Mouse (Mus musculus): ENCODE measurements around the gene Aoc3. TPM values are rescaled to one million over a fixed set of nuclear protein-coding genes. Genes with fewer than 3 reads are reported as not detected.
"Not testable (repeated sequence)": the region's sequence is repeated elsewhere in the genome, so short reads cannot be mapped to it uniquely, and the experiment has no call there.

The Aoc3 gene
- total and polyA plus RNA-seq, 2 experiments from 2014 or later = 0.16 to 0.47 TPM

DNA sequence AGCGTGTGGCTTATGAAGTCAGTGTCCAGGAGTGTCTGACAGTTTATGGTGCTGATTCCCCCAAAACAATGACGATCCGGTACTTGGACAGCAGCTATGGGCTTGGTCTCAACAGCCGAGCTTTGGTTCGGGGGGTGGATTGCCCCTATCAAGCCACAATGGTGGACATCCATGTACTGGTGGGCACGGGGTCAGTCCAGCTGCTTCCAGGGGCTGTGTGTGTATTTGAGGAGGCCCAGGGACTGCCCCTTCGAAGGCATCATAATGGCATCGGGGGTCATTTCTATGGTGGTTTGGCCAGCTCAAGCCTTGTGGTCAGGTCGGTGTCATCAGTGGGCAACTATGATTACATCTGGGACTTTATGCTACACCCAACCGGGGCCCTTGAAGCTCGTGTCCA is 4.3 kb upstream of the Aoc3 start:
- no peaks in the 10 kb centered on the region for H3K27me3 ChIP-seq (ENCODE audit: insufficient read depth, low read length)
- TF ChIP-seq CTCF (IDR thresholded peaks at IDR 0.05; ENCODE audit: low read depth) = no peak
- WGBS = 88% methylated on average over 11 of the region's 11 CpGs
- H3K4me1 ChIP-seq (ENCODE audit: insufficient read depth, low read length) = no peaks in the 10 kb centered on the region
- H3K4me3 ChIP-seq (ENCODE audit: low read length) = no peak overlapping the region
- no peak overlapping the region for H3K4me2 ChIP-seq (ENCODE audit: low read depth, low read length)
- DNase-seq (ENCODE audit: low spot score) = no peak
- H3K9ac ChIP-seq (replicated peaks; ENCODE audit: low read length) = no peak overlapping the region
- no peak for ATAC-seq
- H3K9me3 ChIP-seq (ENCODE audit: low read length) = no peaks in the 10 kb centered on the region
- H3K36me3 ChIP-seq (ENCODE audit: insufficient read depth, low read length) = peaks cover 35% of the 10 kb centered on the region
- no peak overlapping the region for H3K27ac ChIP-seq

- Histone ChIP-seq H3K27ac (no peak overlapping the region), H3K4me3 (ENCODE audit: low read length) (no peak overlapping the region), H3K4me2 (ENCODE audit: low read depth, low read length) (no peak overlapping the region), H3K27me3 (ENCODE audit: insufficient read depth, low read length) (no peaks in the 10 kb centered on the region), H3K9me3 (ENCODE audit: low read length) (no peaks in the 10 kb centered on the region), H3K4me1 (ENCODE audit: insufficient read depth, low read length) (no peaks in the 10 kb centered on the region), H3K36me3 (ENCODE audit: insufficient read depth, low read length) (peaks cover 23% of the 10 kb centered on the region; the same call in 1 of the 2 replicates), H3K9ac (replicated peaks; ENCODE audit: low read length) (no peak overlapping the region)
- DNase-seq (ENCODE audit: low spot score) = no peak
- no peak for ATAC-seq
- no peak for TF ChIP-seq CTCF (IDR thresholded peaks at IDR 0.05; ENCODE audit: low read depth)
- WGBS = 44% methylated on average over 3 of the region's 3 CpGs
Measured at GRCm38 (mm10) chr11:101327311-101327710, 3.1 kb upstream of the Aoc3 start.

GRCm38 (mm10) chr11:101328941-101329635 is 1.3 kb upstream of the Aoc3 start:
- H3K36me3 ChIP-seq (ENCODE audit: insufficient read depth, low read length) = peaks cover 14% of the 10 kb centered on the region; the same call in 1 of the 2 replicates
- no peak for ATAC-seq
- H3K9me3 ChIP-seq (ENCODE audit: low read length) = no peaks in the 10 kb centered on the region
- no peaks in the 10 kb centered on the region for H3K4me1 ChIP-seq (ENCODE audit: insufficient read depth, low read length)
- no peak overlapping the region for H3K9ac ChIP-seq (replicated peaks; ENCODE audit: low read length)
- peak; percentile 17 for DNase-seq (ENCODE audit: low spot score)
- 63% methylated on average over 6 of the region's 6 CpGs for WGBS
- no peak overlapping the region for H3K4me3 ChIP-seq (ENCODE audit: low read length)
- no peaks in the 10 kb centered on the region for H3K27me3 ChIP-seq (ENCODE audit: insufficient read depth, low read length)
- no peak overlapping the region for H3K4me2 ChIP-seq (ENCODE audit: low read depth, low read length)
- H3K27ac ChIP-seq = no peak overlapping the region
- TF ChIP-seq CTCF (IDR thresholded peaks at IDR 0.05; ENCODE audit: low read depth) = no peak

DNA sequence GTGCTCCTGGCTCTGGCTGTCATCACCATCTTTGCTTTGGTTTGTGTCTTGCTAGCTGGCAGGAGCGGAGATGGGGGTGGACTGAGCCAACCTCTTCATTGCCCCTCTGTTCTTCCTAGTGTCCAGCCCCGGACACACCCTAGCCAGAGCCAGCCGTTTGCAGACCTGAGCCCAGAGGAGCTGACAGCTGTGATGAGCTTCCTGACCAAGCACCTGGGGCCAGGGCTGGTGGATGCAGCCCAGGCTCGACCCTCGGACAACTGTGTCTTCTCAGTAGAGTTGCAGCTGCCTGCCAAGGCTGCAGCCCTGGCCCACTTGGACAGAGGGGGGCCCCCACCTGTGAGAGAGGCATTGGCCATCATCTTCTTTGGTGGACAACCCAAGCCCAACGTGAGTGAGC is 556 bp downstream of the Aoc3 start:
- H3K4me2 ChIP-seq (ENCODE audit: low read depth, low read length); ATAC-seq; DNase-seq (ENCODE audit: low spot score); H3K4me1 ChIP-seq (ENCODE audit: insufficient read depth, low read length); H3K27me3 ChIP-seq (ENCODE audit: insufficient read depth, low read length); H3K9ac ChIP-seq (replicated peaks; ENCODE audit: low read length); H3K27ac ChIP-seq; H3K4me3 ChIP-seq (ENCODE audit: low read length); H3K9me3 ChIP-seq (ENCODE audit: low read length); H3K36me3 ChIP-seq (ENCODE audit: insufficient read depth, low read length): not testable (repeated sequence)
- 78% methylated on average over 6 of the region's 6 CpGs for WGBS

- ATAC-seq = no peak
- Histone ChIP-seq H3K4me3 (ENCODE audit: low read length) (no peak overlapping the region), H3K27me3 (ENCODE audit: insufficient read depth, low read length) (no peaks in the 10 kb centered on the region), H3K36me3 (ENCODE audit: insufficient read depth, low read length) (no peaks in the 10 kb centered on the region), H3K4me2 (ENCODE audit: low read depth, low read length) (no peak overlapping the region), H3K9me3 (ENCODE audit: low read length) (no peaks in the 10 kb centered on the region), H3K27ac (no peak overlapping the region), H3K9ac (replicated peaks; ENCODE audit: low read length) (no peak overlapping the region), H3K4me1 (ENCODE audit: insufficient read depth, low read length) (0 out of 2 replicates have a peak, but pooled peaks cover 3% of the 10 kb centered on the region)
- 76% methylated on average over 3 of the region's 3 CpGs for WGBS
- no peak for DNase-seq (ENCODE audit: low spot score)
- no peak for TF ChIP-seq CTCF (IDR thresholded peaks at IDR 0.05; ENCODE audit: low read depth)
Measured at GRCm38 (mm10) chr11:101332537-101332936, 2.1 kb downstream of the Aoc3 start.

GRCm38 (mm10) chr11:101334023-101334422 is 3.6 kb downstream of the Aoc3 start:
- Histone ChIP-seq H3K27ac (no peak overlapping the region), H3K4me1 (ENCODE audit: insufficient read depth, low read length) (0 out of 2 replicates have a peak, but pooled peaks cover 3% of the 10 kb centered on the region), H3K27me3 (ENCODE audit: insufficient read depth, low read length) (no peaks in the 10 kb centered on the region), H3K36me3 (ENCODE audit: insufficient read depth, low read length) (no peaks in the 10 kb centered on the region), H3K4me3 (ENCODE audit: low read length) (no peak overlapping the region), H3K9me3 (ENCODE audit: low read length) (no peaks in the 10 kb centered on the region), H3K4me2 (ENCODE audit: low read depth, low read length) (no peak overlapping the region), H3K9ac (replicated peaks; ENCODE audit: low read length) (no peak overlapping the region)
- TF ChIP-seq CTCF (IDR thresholded peaks at IDR 0.05; ENCODE audit: low read depth) = no peak
- DNase-seq (ENCODE audit: low spot score) (no peak), ATAC-seq (no peak)
- WGBS = 24% methylated on average over 10 of the region's 10 CpGs

GRCm38 (mm10) chr11:101334516-101334915 is 4.1 kb downstream of the Aoc3 start:
- Histone ChIP-seq H3K27ac (no peak overlapping the region), H3K27me3 (ENCODE audit: insufficient read depth, low read length) (no peaks in the 10 kb centered on the region), H3K36me3 (ENCODE audit: insufficient read depth, low read length) (no peaks in the 10 kb centered on the region), H3K4me2 (ENCODE audit: low read depth, low read length) (no peak overlapping the region), H3K4me1 (ENCODE audit: insufficient read depth, low read length) (0 out of 2 replicates have a peak, but pooled peaks cover 3% of the 10 kb centered on the region), H3K9ac (replicated peaks; ENCODE audit: low read length) (no peak overlapping the region), H3K9me3 (ENCODE audit: low read length) (no peaks in the 10 kb centered on the region), H3K4me3 (ENCODE audit: low read length) (no peak overlapping the region)
- TF ChIP-seq CTCF (IDR thresholded peaks at IDR 0.05; ENCODE audit: low read depth) = no peak
- WGBS = 17% methylated on average over 6 of the region's 6 CpGs
- DNase-seq (ENCODE audit: low spot score) (no peak), ATAC-seq (no peak)

All from hindbrain, postnatal 0 days (tissue).